Mouse (Mus musculus) limb, embryonic 11.5 days (tissue): ENCODE data around the gene Rfc2. TPM values are rescaled to one million over a fixed set of nuclear protein-coding genes. Genes with fewer than 3 reads are reported as not detected.

Experiments used
- ATAC-seq: fragments of 200-750 bp; cut with Nextera tagmentation; 2 replicates; pipeline ENCODE4 v1.8.0; 2017; ENCODE audit warnings: low read depth; ENCODE audit not compliant: insufficient number of reproducible peaks, low FRiP score, low TSS enrichment
- DNase-seq: peaks from one replicate; pipeline ENCODE4 v3.0.0-alpha.2; 2015; ENCODE audit warnings: low spot score
- H3K27ac ChIP-seq: fragments of 300-500 bp; sonication (generic); replicated peaks from 2 replicates; pipeline ENCODE4 v1.5.1; 2014; ENCODE audit warnings: low read depth, mild to moderate bottlenecking, low read length
- H3K27me3 ChIP-seq: fragments of 300-500 bp; sonication (generic); 2 replicates; pipeline ENCODE4 v1.6.1; 2014; ENCODE audit warnings: mild to moderate bottlenecking, low read length, mixed read lengths; ENCODE audit not compliant: control insufficient read depth, insufficient read depth
- H3K36me3 ChIP-seq: fragments of 300-500 bp; sonication (generic); 2 replicates; pipeline ENCODE4 v1.6.1; 2014; ENCODE audit warnings: mild to moderate bottlenecking, low read length, moderate library complexity, mixed read lengths; ENCODE audit not compliant: control insufficient read depth, insufficient read depth
- H3K4me1 ChIP-seq: fragments of 300-500 bp; sonication (generic); 2 replicates; pipeline ENCODE4 v1.6.1; 2014; ENCODE audit warnings: low read length, mixed read lengths; ENCODE audit not compliant: control insufficient read depth, insufficient read depth
- H3K4me2 ChIP-seq: fragments of 300-500 bp; sonication (generic); 2 replicates; pipeline ENCODE4 v1.6.1; 2014; ENCODE audit warnings: low read depth, mild to moderate bottlenecking, moderate library complexity; ENCODE audit not compliant: severe bottlenecking
- H3K4me3 ChIP-seq: fragments of 300-500 bp; sonication (generic); 2 replicates; pipeline ENCODE4 v1.5.1; 2014; ENCODE audit warnings: low read depth, low read length
- H3K9ac ChIP-seq: fragments of 300-500 bp; sonication (generic); 2 replicates; pipeline ENCODE4 v1.6.1; 2014; ENCODE audit warnings: mild to moderate bottlenecking, low read length
- H3K9me3 ChIP-seq: fragments of 300-500 bp; sonication (generic); 2 replicates; pipeline ENCODE4 v1.6.1; 2016; ENCODE audit warnings: low read length; ENCODE audit not compliant: control insufficient read depth
- WGBS: fragments of 180-500 bp; shearing (Covaris S2); extraction: QIAGEN DNeasy Blood & Tissue Kit; methylation state at CpG from one replicate; pipeline ENCODE4 v1.1.7; 2014; 5-methylcytosine and 5-hydroxymethylcytosine counted together
- polyA plus RNA-seq: library from polyadenylated mRNA; unstranded; fragments of >200 nt; fragmentation: Nextera tagmentation; extraction: Ambion mirVana; gene quantifications from 2 replicates; pipeline ENCODE4 v1.2.1, GENCODE M21; 2014

Rfc2 gene
- polyA plus RNA-seq, 1 experiment from 2014 or later: 420 TPM

- peak overlapping the region; percentile 99 for H3K9ac ChIP-seq
- no peaks in the 10 kb centered on the region for H3K27me3 ChIP-seq
- ATAC-seq (no peak), DNase-seq (no peak)
- H3K27ac ChIP-seq: no peak overlapping the region
- peak overlapping the region; percentile 55 for H3K4me2 ChIP-seq
- H3K4me1 ChIP-seq: peaks cover 6% of the 10 kb centered on the region
- 25% methylated on average over 5 of the region's 5 CpGs for WGBS
- peak overlapping the region; percentile 85 for H3K4me3 ChIP-seq
- no peaks in the 10 kb centered on the region for H3K9me3 ChIP-seq
- H3K36me3 ChIP-seq: peaks cover 16% of the 10 kb centered on the region; the same call in 1 of the 2 replicates
Observed at GRCm38 (mm10) chr5:134637820-134638367, 56.7 kb downstream of the Rfc2 start.

GRCm38 (mm10) chr5:134638461-134639268 is 57.5 kb downstream of the Rfc2 start:
- H3K27me3 ChIP-seq: no peaks in the 10 kb centered on the region
- H3K4me1 ChIP-seq: peaks cover 6% of the 10 kb centered on the region
- H3K36me3 ChIP-seq: peaks cover 16% of the 10 kb centered on the region; the same call in 1 of the 2 replicates
- peak overlapping the region; percentile 91 for H3K27ac ChIP-seq
- peak overlapping the region; percentile 85 for H3K4me3 ChIP-seq
- DNase-seq (no peak), ATAC-seq (peak; percentile 67)
- under 1% methylated on average over 74 of the region's 85 CpGs for WGBS
- H3K4me2 ChIP-seq: peak overlapping the region; percentile 60
- no peaks in the 10 kb centered on the region for H3K9me3 ChIP-seq
- H3K9ac ChIP-seq: peak overlapping the region; percentile 99

DNA sequence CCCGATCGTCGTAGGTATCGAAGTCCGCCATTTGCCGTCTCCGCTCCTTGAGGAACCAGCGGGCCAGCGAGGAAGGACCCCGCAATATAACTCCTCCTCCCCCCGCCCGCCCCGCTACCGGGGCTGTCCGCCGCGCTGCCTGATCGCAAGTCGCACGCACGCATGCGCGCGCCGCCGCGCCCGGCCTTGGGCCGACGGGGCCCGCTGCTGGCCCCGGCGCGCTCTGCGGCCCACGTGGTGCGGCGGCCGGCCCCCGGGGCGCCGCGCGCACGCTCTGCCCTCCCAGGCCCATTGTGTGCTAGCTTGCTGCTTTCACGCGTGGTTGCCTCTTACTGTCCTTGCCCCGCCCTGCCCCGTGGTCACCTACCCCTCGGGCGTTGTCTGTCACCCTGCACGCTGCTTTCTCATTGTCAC is 58.1 kb downstream of the Rfc2 start, which contains the start of gene Eif4h:
Eif4h (minus strand) TSS at position 222 of the 414 bp plus-strand sequence.
- ATAC-seq: peak; percentile 91
- Histone ChIP-seq H3K27ac (peak within 1 kb of the TSS; percentile 91), H3K4me1 (peaks cover 6% of the 10 kb centered on the region), H3K9ac (peak within 1 kb of the TSS; percentile 99), H3K36me3 (peaks cover 12% of the 10 kb centered on the region; the same call in 1 of the 2 replicates), H3K27me3 (no peaks in the 10 kb centered on the region), H3K4me2 (peak within 1 kb of the TSS; percentile 60), H3K4me3 (peak within 1 kb of the TSS; percentile 85), H3K9me3 (no peaks in the 10 kb centered on the region)
- under 1% methylated on average over 52 of the region's 52 CpGs for WGBS
- DNase-seq: peak; percentile 98

DNA sequence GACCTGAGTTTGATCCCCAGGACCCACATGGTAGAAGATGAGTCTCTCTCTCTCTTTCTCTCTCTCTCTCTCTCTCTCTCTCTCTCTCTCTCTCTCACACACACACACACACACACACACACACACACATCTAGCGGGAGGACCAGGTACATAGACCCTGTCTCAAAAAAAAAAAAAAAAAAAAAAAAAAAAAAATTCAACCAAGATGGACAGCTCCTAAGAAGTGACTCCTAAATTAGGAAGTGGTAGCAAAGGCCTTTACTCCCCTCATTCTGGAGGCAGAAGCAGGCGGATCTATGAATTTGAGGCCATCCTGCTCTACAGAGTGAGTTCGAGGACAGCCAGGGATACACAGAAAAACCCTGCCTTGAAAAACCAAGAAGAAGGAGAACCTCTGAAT is 59.2 kb downstream of the Rfc2 start:
- H3K9ac ChIP-seq: no peak overlapping the region
- H3K4me1 ChIP-seq: peaks cover 6% of the 10 kb centered on the region
- DNase-seq (no peak), ATAC-seq (no peak)
- H3K36me3 ChIP-seq: peaks cover 5% of the 10 kb centered on the region; the same call in 1 of the 2 replicates
- WGBS: 86% methylated on average over 3 of the region's 3 CpGs
- no peak overlapping the region for H3K27ac ChIP-seq
- no peaks in the 10 kb centered on the region for H3K9me3 ChIP-seq
- H3K4me2 ChIP-seq: no peak overlapping the region
- no peaks in the 10 kb centered on the region for H3K27me3 ChIP-seq
- no peak overlapping the region for H3K4me3 ChIP-seq

GRCm38 (mm10) chr5:134644121-134644520 is 63.0 kb downstream of the Rfc2 start:
- 71% methylated on average over 1 of the region's 1 CpGs for WGBS
- H3K9ac ChIP-seq: no peak overlapping the region
- H3K27ac ChIP-seq: no peak overlapping the region
- no peaks in the 10 kb centered on the region for H3K9me3 ChIP-seq
- H3K4me1 ChIP-seq: no peaks in the 10 kb centered on the region
- H3K4me3 ChIP-seq: no peak overlapping the region
- no peak for DNase-seq
- H3K36me3 ChIP-seq: no peaks in the 10 kb centered on the region
- H3K27me3 ChIP-seq: no peaks in the 10 kb centered on the region
- no peak overlapping the region for H3K4me2 ChIP-seq
- ATAC-seq: no peak

- WGBS: 77% methylated on average over 8 of the region's 8 CpGs
- no peaks in the 10 kb centered on the region for H3K36me3 ChIP-seq
- no peaks in the 10 kb centered on the region for H3K27me3 ChIP-seq
- no peak overlapping the region for H3K4me2 ChIP-seq
- no peak overlapping the region for H3K27ac ChIP-seq
- no peak overlapping the region for H3K9ac ChIP-seq
- no peak overlapping the region for H3K4me3 ChIP-seq
- no peaks in the 10 kb centered on the region for H3K9me3 ChIP-seq
- ATAC-seq (no peak), DNase-seq (no peak)
- no peaks in the 10 kb centered on the region for H3K4me1 ChIP-seq
Observed at GRCm38 (mm10) chr5:134644643-134645118, 63.5 kb downstream of the Rfc2 start.

- WGBS: 67% methylated on average over 4 of the region's 4 CpGs
- H3K9ac ChIP-seq: no peak overlapping the region
- H3K27ac ChIP-seq: no peak overlapping the region
- H3K4me3 ChIP-seq: no peak overlapping the region
- no peak for DNase-seq
- H3K36me3 ChIP-seq: no peaks in the 10 kb centered on the region
- H3K27me3 ChIP-seq: no peaks in the 10 kb centered on the region
- H3K4me1 ChIP-seq: no peaks in the 10 kb centered on the region
- H3K9me3 ChIP-seq: no peaks in the 10 kb centered on the region
- H3K4me2 ChIP-seq: no peak overlapping the region
- no peak for ATAC-seq
Observed at GRCm38 (mm10) chr5:134646461-134646860, 65.3 kb downstream of the Rfc2 start.

DNA sequence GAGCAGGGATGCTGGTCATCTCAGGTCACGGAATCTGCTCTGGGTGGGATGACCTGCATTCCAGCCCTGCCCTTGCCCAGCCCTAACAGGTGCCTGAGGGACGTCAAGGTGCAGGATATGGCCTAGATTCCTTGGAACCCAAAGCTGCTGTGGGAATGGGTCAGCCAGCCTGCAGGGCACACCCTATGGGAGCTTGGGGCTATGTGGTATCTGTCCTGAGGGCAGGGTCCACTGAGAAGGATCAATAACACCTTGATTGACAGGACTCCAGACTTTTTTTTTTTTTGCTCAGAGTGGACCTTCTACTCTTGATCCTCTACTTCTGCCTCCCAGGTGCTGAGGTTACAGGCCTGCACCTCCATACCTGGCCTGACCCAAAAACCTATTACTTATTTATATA is 66.2 kb downstream of the Rfc2 start:
- no peaks in the 10 kb centered on the region for H3K9me3 ChIP-seq
- no peaks in the 10 kb centered on the region for H3K27me3 ChIP-seq
- no peak overlapping the region for H3K4me2 ChIP-seq
- H3K36me3 ChIP-seq: no peaks in the 10 kb centered on the region
- no peak overlapping the region for H3K9ac ChIP-seq
- no peak for ATAC-seq
- no peaks in the 10 kb centered on the region for H3K4me1 ChIP-seq
- H3K27ac ChIP-seq: no peak overlapping the region
- DNase-seq: no peak
- H3K4me3 ChIP-seq: no peak overlapping the region
- WGBS: 75% methylated on average over 2 of the region's 2 CpGs
